Mouse (Mus musculus) heart, adult 8-10 months (tissue): ENCODE data around the gene Slc25a16. TPM values are rescaled to one million over a fixed set of nuclear protein-coding genes. Genes with fewer than 3 reads are reported as not detected.

Experiments used
- DNase-seq: peaks from one replicate; pipeline ENCODE4 v3.0.0; 2022; ENCODE audit warnings: low spot score
- total RNA-seq, 4 experiments: library from RNA; stranded (reverse); gene quantifications; 2 replicates each; pipeline ENCODE4 v1.2.4; 2022

Slc25a16 gene
- total RNA-seq: 10 to 100 TPM; 23.4 to 29.5 (median 23.9) TPM

GRCm38 (mm10) chr10:62919925-62920765 is at the start of gene Slc25a16:
Slc25a16 (plus strand) TSS chr10:62920633.
- DNase-seq: peak; percentile 83

- DNase-seq: no peak
Observed at GRCm38 (mm10) chr10:62874828-62875227, 45.6 kb upstream of the Slc25a16 start.

GRCm38 (mm10) chr10:62875565-62875964 is 44.9 kb upstream of the Slc25a16 start:
- no peak for DNase-seq

- DNase-seq: no peak
Observed at GRCm38 (mm10) chr10:62878056-62878455, 42.4 kb upstream of the Slc25a16 start.

- no peak for DNase-seq
Observed at GRCm38 (mm10) chr10:62881211-62881610, 39.2 kb upstream of the Slc25a16 start.

GRCm38 (mm10) chr10:62883933-62884372 is 36.5 kb upstream of the Slc25a16 start:
- no peak for DNase-seq

GRCm38 (mm10) chr10:62884517-62884916 is 35.9 kb upstream of the Slc25a16 start:
- DNase-seq: no peak

- DNase-seq: no peak
Observed at GRCm38 (mm10) chr10:62885460-62885859, 35.0 kb upstream of the Slc25a16 start.

GRCm38 (mm10) chr10:62885969-62886798 is 34.2 kb upstream of the Slc25a16 start:
- DNase-seq: no peak

GRCm38 (mm10) chr10:62886799-62887591 is 33.4 kb upstream of the Slc25a16 start:
- no peak for DNase-seq

- DNase-seq: no peak
Observed at GRCm38 (mm10) chr10:62891025-62891424, 29.4 kb upstream of the Slc25a16 start.

GRCm38 (mm10) chr10:62892549-62893232 is 27.7 kb upstream of the Slc25a16 start:
- no peak for DNase-seq

- no peak for DNase-seq
Observed at GRCm38 (mm10) chr10:62893356-62893884, 27.0 kb upstream of the Slc25a16 start.

- no peak for DNase-seq
Observed at GRCm38 (mm10) chr10:62894447-62894846, 26.0 kb upstream of the Slc25a16 start.

GRCm38 (mm10) chr10:62895386-62895785 is 25.0 kb upstream of the Slc25a16 start:
- DNase-seq: no peak

GRCm38 (mm10) chr10:62896035-62896434 is 24.4 kb upstream of the Slc25a16 start:
- no peak for DNase-seq

GRCm38 (mm10) chr10:62896774-62897173 is 23.7 kb upstream of the Slc25a16 start:
- DNase-seq: no peak

GRCm38 (mm10) chr10:62897437-62897836 is 23.0 kb upstream of the Slc25a16 start:
- no peak for DNase-seq

- no peak for DNase-seq
Observed at GRCm38 (mm10) chr10:62898061-62898460, 22.4 kb upstream of the Slc25a16 start.

GRCm38 (mm10) chr10:62900144-62900543 is 20.3 kb upstream of the Slc25a16 start:
- DNase-seq: no peak

- DNase-seq: no peak
Observed at GRCm38 (mm10) chr10:62901826-62902225, 18.6 kb upstream of the Slc25a16 start.
